Mouse (Mus musculus) ovary, adult 18-20 months (tissue): ENCODE data around the gene Smurf1.

Experiments
- DNase-seq: peaks from one replicate; pipeline ENCODE4 v3.0.0; 2022; ENCODE audit warnings: low spot score, mixed read lengths

The Smurf1 gene

GRCm38 (mm10) chr5:144870782-144871181, 94.9 kb downstream of the Smurf1 start:
- no peak for DNase-seq

GRCm38 (mm10) chr5:144869466-144869865, 96.2 kb downstream of the Smurf1 start:
- no peak for DNase-seq

- no peak for DNase-seq
Observed at GRCm38 (mm10) chr5:144866923-144867322, 98.7 kb downstream of the Smurf1 start.

GRCm38 (mm10) chr5:144860913-144861312, 104.7 kb downstream of the Smurf1 start:
- no peak for DNase-seq

GRCm38 (mm10) chr5:144859284-144859683, 106.4 kb downstream of the Smurf1 start:
- no peak for DNase-seq

GRCm38 (mm10) chr5:144858527-144858926, 107.1 kb downstream of the Smurf1 start:
- DNase-seq: no peak

- DNase-seq: no peak
Observed at GRCm38 (mm10) chr5:144855936-144856335, 109.7 kb downstream of the Smurf1 start.

GRCm38 (mm10) chr5:144853931-144854330, 111.7 kb downstream of the Smurf1 start:
- no peak for DNase-seq

- DNase-seq: no peak
Observed at GRCm38 (mm10) chr5:144851820-144852219, 113.8 kb downstream of the Smurf1 start.

- no peak for DNase-seq
Observed at GRCm38 (mm10) chr5:144849932-144850331, 115.7 kb downstream of the Smurf1 start.

- DNase-seq: no peak
Observed at GRCm38 (mm10) chr5:144848735-144849134, 116.9 kb downstream of the Smurf1 start.

GRCm38 (mm10) chr5:144845352-144845751, 120.3 kb downstream of the Smurf1 start:
- no peak for DNase-seq

- no peak for DNase-seq
Observed at GRCm38 (mm10) chr5:144836100-144836499, 129.5 kb downstream of the Smurf1 start.

- no peak for DNase-seq
Observed at GRCm38 (mm10) chr5:144831840-144832469, 133.7 kb downstream of the Smurf1 start.

GRCm38 (mm10) chr5:144829631-144830030, 136.0 kb downstream of the Smurf1 start:
- no peak for DNase-seq

- no peak for DNase-seq
Observed at GRCm38 (mm10) chr5:144828365-144829102, 137.1 kb downstream of the Smurf1 start.
